Mouse (Mus musculus) midbrain, embryonic 14.5 days (tissue): ENCODE data around the gene Mmp19. TPM values are rescaled to one million over a fixed set of nuclear protein-coding genes. Genes with fewer than 3 reads are reported as not detected.

Source experiments
- ATAC-seq: fragments of 200-750 bp; cut with Nextera tagmentation; 2 replicates; pipeline ENCODE4 v1.8.0; 2017; ENCODE audit warnings: moderate number of reproducible peaks, moderate library complexity; ENCODE audit not compliant: low FRiP score, low TSS enrichment
- DNase-seq: peaks from one replicate; pipeline ENCODE4 v3.0.0-alpha.2; 2015
- H3K27ac ChIP-seq: fragments of 300-500 bp; sonication (generic); replicated peaks from 2 replicates; pipeline ENCODE4 v1.5.1; 2014; ENCODE audit warnings: mild to moderate bottlenecking, low read depth, low read length, moderate library complexity
- H3K27me3 ChIP-seq: fragments of 300-500 bp; sonication (generic); 2 replicates; pipeline ENCODE4 v1.6.1; 2014; ENCODE audit warnings: low read length, control low read depth, mixed read lengths; ENCODE audit not compliant: control insufficient read depth, insufficient read depth
- H3K36me3 ChIP-seq: fragments of 300-500 bp; sonication (generic); 2 replicates; pipeline ENCODE4 v1.6.1; 2014; ENCODE audit warnings: low read length, control low read depth; ENCODE audit not compliant: control insufficient read depth, insufficient read depth
- H3K4me1 ChIP-seq: fragments of 300-500 bp; sonication (generic); 2 replicates; pipeline ENCODE4 v1.6.1; 2014; ENCODE audit warnings: mild to moderate bottlenecking, antibody characterized with exemption, low read length, control low read depth; ENCODE audit not compliant: control insufficient read depth, insufficient read depth
- H3K4me2 ChIP-seq: fragments of 300-500 bp; sonication (generic); 2 replicates; pipeline ENCODE4 v1.6.1; 2014; ENCODE audit warnings: mild to moderate bottlenecking, low read length, moderate library complexity
- H3K4me3 ChIP-seq: fragments of 300-500 bp; sonication (generic); replicated peaks from 2 replicates; pipeline ENCODE4 v1.5.1; 2014; ENCODE audit warnings: low read depth, low read length
- H3K9ac ChIP-seq: fragments of 300-500 bp; sonication (generic); replicated peaks from 2 replicates; pipeline ENCODE4 v1.6.1; 2014; ENCODE audit warnings: mild to moderate bottlenecking, low read length, moderate library complexity
- H3K9me3 ChIP-seq: fragments of 300-500 bp; sonication (generic); 2 replicates; pipeline ENCODE4 v1.6.1; 2016; ENCODE audit warnings: low read length, control low read depth, mixed read lengths; ENCODE audit not compliant: control insufficient read depth
- WGBS: fragments of 180-500 bp; shearing (Covaris S2); extraction: QIAGEN DNeasy Blood & Tissue Kit; methylation state at CpG from one replicate; pipeline ENCODE4 v1.1.7; 2014; 5-methylcytosine and 5-hydroxymethylcytosine counted together
- polyA plus RNA-seq: library from polyadenylated mRNA; unstranded; fragments of >200 nt; fragmentation: Nextera tagmentation; extraction: Ambion mirVana; gene quantifications from 2 replicates; pipeline ENCODE4 v1.2.1, GENCODE M21; 2014

The Mmp19 gene
- polyA plus RNA-seq, 1 experiment from 2014 or later: 0.41 TPM

DNA sequence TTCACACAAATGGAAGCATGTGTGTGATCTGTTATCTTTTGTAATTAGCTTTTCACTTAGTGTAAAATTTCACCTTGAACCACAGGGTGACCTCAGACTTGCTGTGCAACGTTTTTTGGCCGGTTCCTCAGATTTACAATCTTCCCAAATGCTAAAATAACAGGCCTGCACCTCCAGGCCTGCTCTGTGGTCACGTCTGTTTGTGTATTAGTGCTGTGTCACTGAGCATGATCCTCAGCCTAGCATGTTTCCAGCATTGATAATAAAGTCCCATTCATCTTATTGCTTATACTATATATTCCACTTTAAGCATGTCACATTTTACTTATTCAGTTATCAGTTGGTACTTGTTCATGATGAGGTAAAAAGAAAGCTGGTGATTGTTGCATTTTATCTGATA, 59.6 kb downstream of the Mmp19 start:
- DNase-seq: no peak
- Histone ChIP-seq H3K4me2 (no peak overlapping the region), H3K27me3 (no peaks in the 10 kb centered on the region), H3K9ac (no peak overlapping the region), H3K36me3 (peaks cover 57% of the 10 kb centered on the region), H3K9me3 (no peaks in the 10 kb centered on the region), H3K4me1 (no peaks in the 10 kb centered on the region), H3K4me3 (no peak overlapping the region), H3K27ac (no peak overlapping the region)
- 86% methylated on average over 3 of the region's 3 CpGs for WGBS
- ATAC-seq: no peak

Other genes starting within 250 kb of the Mmp19 start
- 17.6 and 19.6 TPM in 2 replicates for gene Zc3h10, start 243.1 kb upstream of the Mmp19 start, polyA plus RNA-seq
- gene Rpl41, start 241.6 kb upstream of the Mmp19 start, polyA plus RNA-seq: 2,375 and 2,760 TPM in 2 replicates
- gene Pa2g4, start 224.9 kb upstream of the Mmp19 start, polyA plus RNA-seq: 122 and 142 TPM in 2 replicates
- gene Erbb3, start 201.3 kb upstream of the Mmp19 start, polyA plus RNA-seq: 0.26 and 0.47 TPM in 2 replicates
- 529 and 586 TPM in 2 replicates for gene Rps26, start 164.2 kb upstream of the Mmp19 start, polyA plus RNA-seq
- 21.2 and 23.6 TPM in 2 replicates for gene Ikzf4, start 144.9 kb upstream of the Mmp19 start, polyA plus RNA-seq
- 10.3 and 10.4 TPM in 2 replicates for gene Suox, start 116.8 kb upstream of the Mmp19 start, polyA plus RNA-seq
- 80.4 and 100 TPM in 2 replicates for gene Rab5b, start 94.6 kb upstream of the Mmp19 start, polyA plus RNA-seq
- 0.22 and 0.38 TPM in 2 replicates for gene Pmel, start 86.7 kb upstream of the Mmp19 start, polyA plus RNA-seq
- gene Cdk2, start 85.9 kb upstream of the Mmp19 start, polyA plus RNA-seq: 13.2 and 24.2 TPM in 2 replicates
- 5.7 and 6.2 TPM in 2 replicates for gene Dgka, start 46.1 kb upstream of the Mmp19 start, polyA plus RNA-seq
- gene Pym1, start 43.0 kb upstream of the Mmp19 start, polyA plus RNA-seq: 46.7 and 60.0 TPM in 2 replicates
- 38.6 and 42.7 TPM in 2 replicates for gene Dnajc14, start 13.2 kb downstream of the Mmp19 start, polyA plus RNA-seq
- 11.7 and 13.1 TPM in 2 replicates for gene Tmem198b, start 13.5 kb downstream of the Mmp19 start, polyA plus RNA-seq
- gene Sarnp, start 26.4 kb downstream of the Mmp19 start, polyA plus RNA-seq: 150 and 152 TPM in 2 replicates
- 23.4 and 24.8 TPM in 2 replicates for gene Ormdl2, start 30.7 kb downstream of the Mmp19 start, polyA plus RNA-seq
- 7.9 and 9.6 TPM in 2 replicates for gene Gdf11, start 100.8 kb downstream of the Mmp19 start, polyA plus RNA-seq
- 120 and 138 TPM in 2 replicates for gene Cd63, start 110.1 kb downstream of the Mmp19 start, polyA plus RNA-seq
- gene Rdh5, start 132.0 kb downstream of the Mmp19 start, polyA plus RNA-seq: 11.6 and 15.2 TPM in 2 replicates
- 249 and 282 TPM in 2 replicates for gene Bloc1s1, start 133.1 kb downstream of the Mmp19 start, polyA plus RNA-seq
- 3.4 and 4.9 TPM in 2 replicates for gene Itga7, start 142.9 kb downstream of the Mmp19 start, polyA plus RNA-seq
- not detected in 2 replicates for gene Mettl7b, start 170.1 kb downstream of the Mmp19 start, polyA plus RNA-seq
- not detected in 2 replicates for gene Olfr9, start 198.5 kb downstream of the Mmp19 start, polyA plus RNA-seq
- not detected in 2 replicates for gene Olfr763, start 219.9 kb downstream of the Mmp19 start, polyA plus RNA-seq
- gene Olfr764-ps1, start 249.0 kb downstream of the Mmp19 start, polyA plus RNA-seq: not detected in 2 replicates